Mouse (Mus musculus) layer of hippocampus, postnatal 14 days (tissue): Measurements from ENCODE around the gene Tomm34. TPM values are rescaled to one million over a fixed set of nuclear protein-coding genes. Genes with fewer than 3 reads are reported as not detected.

Experiments used
- DNase-seq, 2 experiments: peaks; one replicate each; pipeline ENCODE4 v3.0.0; 2021 to 2022; ENCODE audit warnings: low spot score in 2 of 2, mixed read lengths in 1 of 2
- total RNA-seq, 2 experiments: library from RNA; stranded (reverse); gene quantifications; 2 replicates each; pipeline ENCODE4 v1.2.3; 2021

The Tomm34 gene
- total RNA-seq, 2 experiments from 2014 or later, result 55.3 to 58.4 TPM

GRCm38 (mm10) chr2:164018910-164019309, 52.1 kb downstream of the Tomm34 start:
- no peak for DNase-seq

- no peak for DNase-seq
These were observed 55.7 kb downstream of the Tomm34 start for GRCm38 (mm10) chr2:164015304-164015703.

- DNase-seq, result no peak
These were observed 60.0 kb downstream of the Tomm34 start for GRCm38 (mm10) chr2:164010944-164011343.

DNA sequence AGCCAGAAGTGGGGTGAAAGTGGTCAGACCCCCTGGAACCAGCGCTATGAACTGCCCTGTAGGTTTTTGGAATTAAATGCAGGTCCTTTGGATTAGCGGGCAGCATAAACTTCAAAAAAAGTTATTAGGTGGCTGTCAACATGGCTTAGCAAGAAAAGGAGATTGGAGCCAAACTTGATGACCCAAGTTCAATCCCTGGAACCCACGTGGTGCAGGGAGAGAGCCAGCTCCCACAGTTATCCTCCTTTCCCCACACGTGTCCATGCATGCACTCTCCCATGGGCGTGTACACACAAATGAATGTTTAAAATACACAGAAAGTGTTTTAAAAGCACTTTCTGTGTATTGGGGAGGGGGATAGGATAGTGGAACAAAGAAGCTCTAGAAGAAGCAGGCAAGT, 60.5 kb downstream of the Tomm34 start:
- no peak for DNase-seq

GRCm38 (mm10) chr2:164009227-164009626, 61.7 kb downstream of the Tomm34 start:
- DNase-seq, result no peak

DNA sequence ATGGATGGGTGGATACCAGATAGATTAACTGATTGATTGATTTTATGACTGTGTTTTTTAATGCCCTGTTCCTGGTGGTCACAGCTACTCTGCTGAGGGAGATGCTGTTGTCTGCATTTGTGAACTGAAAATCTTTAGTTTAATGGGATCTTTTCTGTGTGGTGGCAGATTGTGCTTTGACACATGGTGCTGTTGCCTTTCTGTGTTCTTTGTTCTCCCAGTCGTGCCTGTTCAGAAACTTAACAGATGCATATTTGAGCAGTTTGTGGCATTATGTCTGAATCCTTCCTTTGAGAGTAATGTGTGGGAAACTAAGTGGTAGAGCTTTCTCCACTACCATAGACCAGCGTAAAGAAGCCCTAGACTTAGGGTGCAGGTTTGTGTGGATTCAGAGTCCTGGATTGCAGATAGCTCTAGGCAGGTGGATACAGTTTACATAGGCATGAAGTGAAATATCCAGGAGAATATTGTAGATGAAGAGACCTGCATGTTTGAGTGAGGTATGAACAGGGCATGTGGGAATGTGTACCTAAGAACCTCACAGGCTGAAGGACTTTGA, 62.9 kb downstream of the Tomm34 start:
- DNase-seq, result peak in 1 of 2 experiments; percentile 53

GRCm38 (mm10) chr2:164007547-164007946, 63.4 kb downstream of the Tomm34 start:
- no peak for DNase-seq

DNA sequence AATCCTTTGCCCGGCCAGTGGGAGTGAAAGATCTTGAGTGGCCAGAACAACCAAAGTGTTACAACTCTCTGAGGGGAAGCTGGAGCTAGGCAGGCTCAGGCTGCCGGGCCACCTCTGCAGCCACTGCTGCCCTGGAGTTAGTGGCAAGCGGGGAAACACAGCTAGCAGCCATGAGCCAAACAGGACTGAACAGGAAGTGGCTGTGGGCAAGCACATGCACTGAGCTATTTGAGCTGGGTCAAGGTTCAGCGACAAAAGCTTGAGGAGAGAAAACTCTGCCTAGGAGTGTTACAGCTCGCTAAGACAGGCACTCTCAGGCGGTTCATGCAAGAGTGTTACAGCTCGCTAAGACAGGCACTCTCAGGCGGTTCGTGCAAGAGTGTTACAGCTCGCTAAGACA, 64.0 kb downstream of the Tomm34 start:
- DNase-seq, result no peak

- DNase-seq, result no peak
These were observed 66.5 kb downstream of the Tomm34 start for GRCm38 (mm10) chr2:164004503-164004902.

Other genes starting within 250 kb of the Tomm34 start
- gene Kcnk15, start 217.5 kb downstream of the Tomm34 start, total RNA-seq, result under 1 TPM in 1 of 2 experiments, not detected in 1; 0.23 TPM
- gene Rims4, start 152.5 kb downstream of the Tomm34 start, total RNA-seq, result 10 to 100 TPM; 48.6 to 52.9 TPM
- 100 to 1,000 TPM; 573 to 578 TPM for gene Ywhab, start 76.2 kb downstream of the Tomm34 start, total RNA-seq
- gene Pabpc1l, start 45.7 kb downstream of the Tomm34 start, total RNA-seq, result 1 to 10 TPM in 1 of 2 experiments, under 1 TPM in 1; 0.69 to 1.7 TPM
- gene Stk4, start 847 bp downstream of the Tomm34 start, total RNA-seq, result 10 to 100 TPM; 41.5 to 43.0 TPM
- 1 to 10 TPM; 5.9 to 6.4 TPM for gene Kcns1, start 99.9 kb upstream of the Tomm34 start, total RNA-seq
- gene Wfdc5, start 111.6 kb upstream of the Tomm34 start, total RNA-seq, result not detected
- not detected for gene Wfdc12, start 119.4 kb upstream of the Tomm34 start, total RNA-seq
- not detected for gene Wfdc15a, start 129.0 kb upstream of the Tomm34 start, total RNA-seq
- not detected for gene Wfdc15b, start 150.5 kb upstream of the Tomm34 start, total RNA-seq
- not detected for gene Svs2, start 167.3 kb upstream of the Tomm34 start, total RNA-seq
- not detected for gene Svs3b, start 185.5 kb upstream of the Tomm34 start, total RNA-seq
- not detected for gene Svs4, start 207.3 kb upstream of the Tomm34 start, total RNA-seq
- not detected for gene Svs3a, start 218.1 kb upstream of the Tomm34 start, total RNA-seq
- not detected for gene Svs6, start 245.6 kb upstream of the Tomm34 start, total RNA-seq